Mouse (Mus musculus): ENCODE data around the gene Med25.

GRCm38 (mm10) chr7:44861429-44861816 lies 31.1 kb downstream of the Med25 start:
- peak; percentile 16; the same call in 1 of the 2 replicates for TF ChIP-seq CTCF (IDR thresholded peaks at IDR 0.05; ENCODE audit: low read depth)
- TF ChIP-seq EP300 (optimal IDR thresholded peaks at IDR 0.05) = no peak
